Mouse (Mus musculus) adipocyte (in vitro differentiated cells): ENCODE results near the gene Hlcs.

Source experiments
- DNase-seq: peaks from one replicate; pipeline ENCODE4 v3.0.0-alpha.2; 2016; ENCODE audit warnings: low spot score

The Hlcs gene

GRCm38 (mm10) chr16:94327781-94328711 is 14.7 kb upstream of the Hlcs start, which contains the start of gene Ripply3:
Gene Ripply3, plus strand, starts transcription at chr16:94328420.
- no peak for DNase-seq

- no peak for DNase-seq
These were observed 12.6 kb upstream of the Hlcs start for GRCm38 (mm10) chr16:94326008-94326407.

- DNase-seq, result no peak
These were observed 10.3 kb upstream of the Hlcs start for GRCm38 (mm10) chr16:94323681-94324080.

- DNase-seq, result no peak
These were observed 6.9 kb upstream of the Hlcs start for GRCm38 (mm10) chr16:94320223-94320622.

- peak; percentile 62 for DNase-seq
These were observed 4.4 kb upstream of the Hlcs start for GRCm38 (mm10) chr16:94317752-94318151.

- DNase-seq, result peak; percentile 70
These were observed 1.8 kb upstream of the Hlcs start for GRCm38 (mm10) chr16:94315215-94315614.

- DNase-seq, result no peak
These were observed 1.3 kb upstream of the Hlcs start for GRCm38 (mm10) chr16:94314626-94315025.

- DNase-seq, result peak; percentile 93
These were observed 625 bp downstream of the Hlcs start for GRCm38 (mm10) chr16:94312663-94313228.

GRCm38 (mm10) chr16:94311931-94312330 is 1.4 kb downstream of the Hlcs start:
- DNase-seq, result peak; percentile 67

GRCm38 (mm10) chr16:94311416-94311815 is 2.0 kb downstream of the Hlcs start:
- peak; percentile 59 for DNase-seq

GRCm38 (mm10) chr16:94309025-94309424 is 4.3 kb downstream of the Hlcs start:
- peak; percentile 87 for DNase-seq

- DNase-seq, result peak; percentile 99
These were observed 5.4 kb downstream of the Hlcs start for GRCm38 (mm10) chr16:94307942-94308341.

GRCm38 (mm10) chr16:94307526-94307925 is 5.8 kb downstream of the Hlcs start:
- DNase-seq, result peak; percentile 98

- no peak for DNase-seq
These were observed 10.2 kb downstream of the Hlcs start for GRCm38 (mm10) chr16:94303203-94303535.

GRCm38 (mm10) chr16:94302274-94303202 is 10.8 kb downstream of the Hlcs start:
- no peak for DNase-seq

GRCm38 (mm10) chr16:94301696-94302095 is 11.7 kb downstream of the Hlcs start:
- DNase-seq, result no peak

- DNase-seq, result peak; percentile 43
These were observed 12.2 kb downstream of the Hlcs start for GRCm38 (mm10) chr16:94301194-94301593.

- DNase-seq, result no peak
These were observed 14.2 kb downstream of the Hlcs start for GRCm38 (mm10) chr16:94299210-94299609.

GRCm38 (mm10) chr16:94298081-94298480 is 15.3 kb downstream of the Hlcs start:
- DNase-seq, result peak; percentile 77

GRCm38 (mm10) chr16:94291141-94291540 is 22.2 kb downstream of the Hlcs start:
- DNase-seq, result peak; percentile 42

GRCm38 (mm10) chr16:94290073-94290999 is 23.0 kb downstream of the Hlcs start:
- peak; percentile 74 for DNase-seq
